Mouse (Mus musculus) thymus, adult 2 months (tissue): ENCODE measurements around the gene Med24.

ENCODE experiments used
- CTCF ChIP-seq: fragments of 200-500 bp; IDR thresholded peaks from 2 replicates; pipeline ENCODE4 v1.5.1; 2012; ENCODE audit warnings: mild to moderate bottlenecking, control low read depth, low read length, moderate library complexity, borderline replicate concordance; ENCODE audit not compliant: control insufficient read depth, poor library complexity, insufficient read depth; ENCODE audit errors: extremely low read depth
- POLR2A ChIP-seq: fragments of 200-500 bp; IDR thresholded peaks from 2 replicates; pipeline ENCODE4 v1.6.1; 2012; ENCODE audit warnings: mild to moderate bottlenecking, low read length, control low read depth, moderate library complexity; ENCODE audit not compliant: control insufficient read depth, poor library complexity, insufficient read depth; ENCODE audit errors: extremely low read depth

- no peak for TF ChIP-seq CTCF
- no peak for TF ChIP-seq POLR2A
These were observed 26.6 kb upstream of the Med24 start for GRCm38 (mm10) chr11:98755726-98756380.
